Mouse (Mus musculus): ENCODE measurements at regions not wholly inside any gene's neighbourhood (a gene's known extent, or its start where the extent isn't known, plus 50 kb on each side); places are given as distances from the start of the nearest gene placed in this dataset.

DNA sequence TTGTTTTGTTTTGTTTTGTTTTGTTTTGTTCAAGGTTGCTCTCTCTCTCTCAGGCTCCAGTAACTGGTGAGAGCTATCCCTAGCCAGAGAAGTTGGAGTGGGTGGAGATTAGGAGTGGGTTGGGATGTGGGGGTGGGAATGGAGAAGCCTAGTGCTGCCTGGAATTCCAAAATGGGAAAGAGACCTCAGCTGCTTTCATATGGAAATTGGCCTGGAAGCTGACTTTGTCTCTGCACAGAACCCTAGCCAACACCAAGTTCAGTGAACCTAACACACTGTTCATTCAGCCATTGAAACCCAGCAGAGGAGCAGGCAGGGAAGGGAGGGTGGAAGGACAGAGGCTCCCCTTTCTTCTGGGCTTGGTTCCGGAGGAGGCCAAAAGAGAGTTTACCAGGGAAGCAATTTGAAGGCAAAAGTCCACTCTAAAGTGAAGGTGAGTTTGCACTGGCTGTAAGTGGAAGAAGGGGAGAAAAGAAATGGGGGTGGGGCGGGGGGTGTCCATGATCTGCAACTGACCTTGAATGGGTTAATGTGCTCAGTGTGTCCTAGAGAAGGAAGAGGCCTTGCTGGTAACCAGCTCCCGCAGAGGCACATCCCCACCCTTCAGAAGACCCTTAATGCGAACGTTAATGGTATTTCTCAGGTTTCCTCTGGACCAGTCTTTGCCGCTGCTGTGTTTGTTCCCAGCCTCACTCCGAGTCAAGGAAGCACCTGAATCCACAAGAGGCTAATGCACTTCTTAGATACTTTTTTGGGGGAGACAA, 245.1 kb downstream of the Insig2 start:
- TF ChIP-seq CTCF (IDR thresholded peaks at IDR 0.05; ENCODE audit: low read depth) (no peak), EP300 (optimal IDR thresholded peaks at IDR 0.05) (no peak)

Measured in stomach, postnatal 0 days (tissue).